ENCODE assay signal across 10 mouse cellular contexts in the genomic region with DNA sequence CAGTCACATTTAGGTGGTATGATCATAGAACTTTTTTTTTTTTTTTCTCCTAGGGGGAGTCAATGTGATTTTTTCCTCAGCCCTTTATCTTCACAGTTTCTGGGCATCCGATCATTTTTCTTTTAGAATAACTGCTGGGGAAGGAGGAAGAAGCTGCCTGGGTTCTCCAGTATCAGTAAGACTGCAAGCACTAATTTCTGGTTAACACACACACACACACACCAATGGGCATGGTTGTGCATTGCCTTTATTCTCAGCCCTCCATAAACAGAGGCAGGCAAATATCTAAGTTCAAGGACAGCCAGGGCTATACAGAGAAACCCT. TPM values are rescaled to one million over a fixed set of nuclear protein-coding genes. Genes with fewer than 3 reads are reported as not detected.
DNase-seq lines count a peak whose midpoint lies in the region; ATAC-seq and TF ChIP-seq lines count a peak whose summit lies in the region.
"Had no signal": no experiment of that assay in that cellular context is flagged by ENCODE, and none has a peak within 500 bp of the region (broad histone marks: within the 10 kb centered on the region; RNA-seq: fewer than 3 reads in every experiment).

No protein-coding gene starts in this region.

- H3K27ac ChIP-seq in heart, embryonic 12.5 days (ENCODE audit: poor library complexity, severe bottlenecking) = peak overlapping the region; percentile 96
- H3K27ac ChIP-seq in forebrain, postnatal 0 days (ENCODE audit: low read depth, low read length) = 0 out of 2 replicates have a peak overlapping the region, but pooled peaks have one; percentile 90
- H3K27ac ChIP-seq in liver, embryonic 16.5 days (ENCODE audit: low read length) = peak overlapping the region; percentile 99

- no peaks in the 10 kb centered on the region for H3K9me3 ChIP-seq in heart, embryonic 12.5 days (replicated peaks)
- H3K9me3 ChIP-seq in E14TG2a.4 (ENCODE audit: low read length) = no peaks in the 10 kb centered on the region
- no peaks in the 10 kb centered on the region for H3K9me3 ChIP-seq in forebrain, postnatal 0 days (ENCODE audit: low read length)
- no peaks in the 10 kb centered on the region for H3K9me3 ChIP-seq in liver, embryonic 16.5 days (replicated peaks; ENCODE audit: control insufficient read depth, low read length)

- peak overlapping the region; percentile 48 for H3K4me3 ChIP-seq in heart, embryonic 12.5 days
- H3K4me3 ChIP-seq in E14TG2a.4 (replicated peaks; ENCODE audit: low read length) = peak overlapping the region; percentile 71
- H3K4me3 ChIP-seq in forebrain, postnatal 0 days (ENCODE audit: low read depth, low read length) = no peak overlapping the region
- H3K4me3 ChIP-seq in liver, embryonic 16.5 days (ENCODE audit: low read depth, low read length) = peak overlapping the region; percentile 61

- peaks cover 13% of the 10 kb centered on the region for H3K4me1 ChIP-seq in heart, embryonic 12.5 days (replicated peaks)
- peaks cover 15% of the 10 kb centered on the region for H3K4me1 ChIP-seq in E14TG2a.4 (replicated peaks; ENCODE audit: low read depth, low read length)
- H3K4me1 ChIP-seq in forebrain, postnatal 0 days (ENCODE audit: insufficient read depth) = peaks cover 16% of the 10 kb centered on the region
- peaks cover 22% of the 10 kb centered on the region for H3K4me1 ChIP-seq in liver, embryonic 16.5 days (ENCODE audit: control insufficient read depth, low read depth, low read length)

- 45% methylated on average over 1 of the region's 1 CpGs for WGBS in heart, embryonic 12.5 days
- WGBS in forebrain, postnatal 0 days = 46% methylated on average over 1 of the region's 1 CpGs
- 4% methylated on average over 1 of the region's 1 CpGs for WGBS in liver, embryonic 16.5 days (ENCODE audit: insufficient replicate concordance)

- peak overlapping the region; percentile 69 for H3K4me2 ChIP-seq in heart, embryonic 12.5 days
- peak overlapping the region; percentile 73 for H3K4me2 ChIP-seq in forebrain, postnatal 0 days (ENCODE audit: low read depth)
- peak overlapping the region; percentile 73 for H3K4me2 ChIP-seq in liver, embryonic 16.5 days (ENCODE audit: low read depth, low read length)

- ATAC-seq in heart, embryonic 12.5 days (ENCODE audit: insufficient number of reproducible peaks, low FRiP score) = no peak
- no peak for ATAC-seq in forebrain, postnatal 0 days
- ATAC-seq in liver, embryonic 16.5 days (ENCODE audit: low read depth) = no peak

- no peak for DNase-seq in heart, adult 8-10 months (ENCODE audit: low spot score)
- DNase-seq in forebrain, postnatal 0 days = no peak
- no peak for DNase-seq in adrenal gland, postnatal 4 days (ENCODE audit: low spot score in 2 of 2)
- DNase-seq in cerebellum, postnatal 4 days (ENCODE audit: low spot score in 2 of 2) = no peak
- DNase-seq in layer of hippocampus, adult 8-10 months (ENCODE audit: low spot score in 2 of 2) = no peak
- DNase-seq: right cerebral cortex, postnatal 4 days had no signal

- no peaks in the 10 kb centered on the region for H3K27me3 ChIP-seq in heart, embryonic 12.5 days (replicated peaks)
- H3K27me3 ChIP-seq in E14TG2a.4 (ENCODE audit: insufficient read depth, low read length) = no peaks in the 10 kb centered on the region
- H3K27me3 ChIP-seq in forebrain, postnatal 0 days (ENCODE audit: insufficient read depth, low read length) = no peaks in the 10 kb centered on the region
- H3K27me3 ChIP-seq in liver, embryonic 16.5 days (ENCODE audit: control insufficient read depth, insufficient read depth, low read depth, low read length) = no peaks in the 10 kb centered on the region

- no peak for TF ChIP-seq CTCF in E14TG2a.4 (conservative IDR thresholded peaks at IDR 0.05; ENCODE audit: low read length)
- TF ChIP-seq CTCF in forebrain, postnatal 0 days (IDR thresholded peaks at IDR 0.05; ENCODE audit: low read depth) = no peak

- no peaks in the 10 kb centered on the region for H3K36me3 ChIP-seq in heart, embryonic 12.5 days
- H3K36me3 ChIP-seq in E14TG2a.4 (ENCODE audit: insufficient read depth, low read length) = no peaks in the 10 kb centered on the region
- H3K36me3 ChIP-seq in forebrain, postnatal 0 days (ENCODE audit: insufficient read depth) = no peaks in the 10 kb centered on the region
- H3K36me3 ChIP-seq in liver, embryonic 16.5 days (ENCODE audit: control insufficient read depth, insufficient read depth) = no peaks in the 10 kb centered on the region

- H3K9ac ChIP-seq in heart, embryonic 12.5 days = peak overlapping the region; percentile 72
- 0 out of 2 replicates have a peak overlapping the region, but pooled peaks have one; percentile 51 for H3K9ac ChIP-seq in forebrain, postnatal 0 days
- peak overlapping the region; percentile 80 for H3K9ac ChIP-seq in liver, embryonic 16.5 days (ENCODE audit: low read depth, low read length)

RNA-seq across cellular contexts. Expression of gene Hist1h2ac, which starts 1.2 kb away (rescaled TPM):
- 0.70 and 0.78 TPM in 2 replicates for polyA plus RNA-seq in heart, embryonic 12.5 days (2016; fragmentation: Nextera tagmentation; extraction: Ambion mirVana)
- total RNA-seq in heart, adult 8-10 months (2022) = 1 to 10 TPM; 1.1 to 1.6 (median 1.3) TPM
- 40.9 and 44.8 TPM in 2 replicates for total RNA-seq in forebrain, postnatal 0 days (2014; rRNA removed)
- 0.41 and 0.49 TPM in 2 replicates for polyA plus RNA-seq in forebrain, postnatal 0 days (2015; fragmentation: Nextera tagmentation; extraction: Ambion mirVana)
- polyA plus RNA-seq in liver, embryonic 16.5 days (2015; fragmentation: Nextera tagmentation; extraction: Ambion mirVana) = 1.2 and 1.5 TPM in 2 replicates
- 10 to 100 TPM; 13.0 to 15.5 TPM for total RNA-seq in adrenal gland, postnatal 4 days (2021)
- 1 to 10 TPM; 1.4 to 3.1 (median 2.7) TPM for total RNA-seq in layer of hippocampus, adult 8-10 months (2022)

RNA-seq across cellular contexts. Expression of gene Hist1h2bc, which starts 1.4 kb away (rescaled TPM):
- polyA plus RNA-seq in heart, embryonic 12.5 days (2016; fragmentation: Nextera tagmentation; extraction: Ambion mirVana) = 43.6 and 49.5 TPM in 2 replicates
- total RNA-seq in heart, adult 8-10 months (2022) = 10 to 100 TPM; 74.6 to 82.2 (median 76.6) TPM
- total RNA-seq in forebrain, postnatal 0 days (2014; rRNA removed) = 93.7 and 124 TPM in 2 replicates
- polyA plus RNA-seq in forebrain, postnatal 0 days (2015; fragmentation: Nextera tagmentation; extraction: Ambion mirVana) = 29.2 and 35.3 TPM in 2 replicates
- polyA plus RNA-seq in liver, embryonic 16.5 days (2015; fragmentation: Nextera tagmentation; extraction: Ambion mirVana) = 202 and 220 TPM in 2 replicates
- 10 to 100 TPM; 92.5 to 95.2 TPM for total RNA-seq in adrenal gland, postnatal 4 days (2021)
- 10 to 100 TPM; 33.4 to 55.2 (median 44.8) TPM for total RNA-seq in layer of hippocampus, adult 8-10 months (2022)

RNA-seq across cellular contexts. Expression of gene Hist1h1t, which starts 13.0 kb away (rescaled TPM):
- not detected in 2 replicates for polyA plus RNA-seq in heart, embryonic 12.5 days (2016; fragmentation: Nextera tagmentation; extraction: Ambion mirVana)
- under 1 TPM in 1 of 4 experiments, not detected in 3; 0.30 TPM for total RNA-seq in heart, adult 8-10 months (2022)
- 1.3 TPM in 1 of 2 replicates, not detected in the other for total RNA-seq in forebrain, postnatal 0 days (2014; rRNA removed)
- polyA plus RNA-seq in forebrain, postnatal 0 days (2015; fragmentation: Nextera tagmentation; extraction: Ambion mirVana) = not detected in 2 replicates
- polyA plus RNA-seq in liver, embryonic 16.5 days (2015; fragmentation: Nextera tagmentation; extraction: Ambion mirVana) = 0.13 TPM in 1 of 2 replicates, not detected in the other
- 1 to 10 TPM; 1.8 to 2.2 TPM for total RNA-seq in adrenal gland, postnatal 4 days (2021)
- under 1 TPM in 1 of 4 experiments, not detected in 3; 0.50 TPM for total RNA-seq in layer of hippocampus, adult 8-10 months (2022)
- polyA plus RNA-seq: CD4-positive, CD25-positive, alpha-beta regulatory T cell, adult 4 months had no signal

RNA-seq across cellular contexts. Expression of gene Hist1h4c, which starts 15.7 kb away (rescaled TPM):
- 2.7 and 3.5 TPM in 2 replicates for polyA plus RNA-seq in heart, embryonic 12.5 days (2016; fragmentation: Nextera tagmentation; extraction: Ambion mirVana)
- 10 to 100 TPM; 37.9 to 55.9 (median 45.3) TPM for total RNA-seq in heart, adult 8-10 months (2022)
- total RNA-seq in forebrain, postnatal 0 days (2014; rRNA removed) = 917 and 942 TPM in 2 replicates
- polyA plus RNA-seq in forebrain, postnatal 0 days (2015; fragmentation: Nextera tagmentation; extraction: Ambion mirVana) = 2.3 and 5.0 TPM in 2 replicates
- 6.3 and 8.9 TPM in 2 replicates for polyA plus RNA-seq in liver, embryonic 16.5 days (2015; fragmentation: Nextera tagmentation; extraction: Ambion mirVana)
- 100 to 1,000 TPM; 220 to 275 TPM for total RNA-seq in adrenal gland, postnatal 4 days (2021)
- total RNA-seq in layer of hippocampus, adult 8-10 months (2022) = 10 to 100 TPM; 71.6 to 90.3 (median 85.0) TPM

RNA-seq across cellular contexts. Expression of gene Hfe, which starts 28.1 kb away (rescaled TPM):
- 10.5 and 13.2 TPM in 2 replicates for polyA plus RNA-seq in heart, embryonic 12.5 days (2016; fragmentation: Nextera tagmentation; extraction: Ambion mirVana)
- 10 to 100 TPM; 58.1 to 66.0 (median 61.5) TPM for total RNA-seq in heart, adult 8-10 months (2022)
- 2.5 and 3.6 TPM in 2 replicates for total RNA-seq in forebrain, postnatal 0 days (2014; rRNA removed)
- 4.4 and 6.0 TPM in 2 replicates for polyA plus RNA-seq in forebrain, postnatal 0 days (2015; fragmentation: Nextera tagmentation; extraction: Ambion mirVana)
- polyA plus RNA-seq in liver, embryonic 16.5 days (2015; fragmentation: Nextera tagmentation; extraction: Ambion mirVana) = 16.0 and 16.3 TPM in 2 replicates
- 10 to 100 TPM; 24.4 to 26.7 TPM for total RNA-seq in adrenal gland, postnatal 4 days (2021)
- 1 to 10 TPM; 3.9 to 9.4 (median 7.0) TPM for total RNA-seq in layer of hippocampus, adult 8-10 months (2022)
